In genomic region chr3:89911207-89911606, GRCm38 (mm10) we compare ENCODE assay signal across 11 mouse cellular contexts. TPM values are rescaled to one million over a fixed set of nuclear protein-coding genes. Genes with fewer than 3 reads are reported as not detected.
DNase-seq lines count a peak whose midpoint lies in the region; TF ChIP-seq lines count a peak whose summit lies in the region.
"Had no signal": no experiment of that assay in that cellular context is flagged by ENCODE, and none has a peak within 500 bp of the region (broad histone marks: within the 10 kb centered on the region; RNA-seq: fewer than 3 reads in every experiment).

No protein-coding gene starts in this region.

- DNase-seq in gastrocnemius, adult 2 months: peak; percentile 47
- no peak for DNase-seq in gastrocnemius, adult 8-10 months (ENCODE audit: low spot score in 2 of 2)
- DNase-seq in right cerebral cortex, postnatal 10 days (ENCODE audit: low spot score in 2 of 2): peak; percentile 56 to 62
- DNase-seq in right cerebral cortex, postnatal 4 days: no peak
- DNase-seq in lung, postnatal 14 days: peak; percentile 42
- DNase-seq in telencephalon, adult 2 months (ENCODE audit: low read depth, low spot score): peak; percentile 46
- DNase-seq in adrenal gland, postnatal 10 days: no peak
- no peak for DNase-seq in urinary bladder, postnatal 14 days (ENCODE audit: low spot score)
- DNase-seq: cerebellum, adult 8-10 months had no signal

- peak overlapping the region; percentile 5; the same call in 1 of the 2 replicates for H3K4me3 ChIP-seq in gastrocnemius, adult 2 months
- H3K4me3 ChIP-seq: heart, embryonic 13.5 days; left cerebral cortex, adult 2 months had no signal

- intact Hi-C loops in gastrocnemius, adult 2 months (cut with DNase I): no loop called here

- H3K27ac ChIP-seq in gastrocnemius, adult 2 months: peak overlapping the region; percentile 95; the same call in 1 of the 2 replicates
- H3K27ac ChIP-seq: heart, embryonic 13.5 days; left cerebral cortex, adult 2 months had no signal

- no peak for TF ChIP-seq CTCF in gastrocnemius, adult 2 months (IDR thresholded peaks at IDR 0.05)

RNA-seq across cellular contexts. Expression of gene Il6ra, which starts 1.8 kb away (rescaled TPM):
- total RNA-seq in gastrocnemius, adult 2 months (2021): 1 to 10 TPM; 4.3 to 6.4 TPM
- total RNA-seq in gastrocnemius, adult 8-10 months (2022): 10 to 100 TPM in 1 of 4 experiments, 1 to 10 TPM in 3; 1.6 to 11.5 (median 2.8) TPM
- total RNA-seq in adrenal gland, postnatal 10 days (2021): 10 to 100 TPM in 1 of 2 experiments, 1 to 10 TPM in 1; 7.2 to 17.2 TPM

RNA-seq across cellular contexts. Expression of gene Atp8b2, which starts 52.1 kb away (rescaled TPM):
- total RNA-seq in gastrocnemius, adult 2 months (2021): 1 to 10 TPM; 6.0 to 9.8 TPM
- 1 to 10 TPM; 3.3 to 6.0 (median 4.3) TPM for total RNA-seq in gastrocnemius, adult 8-10 months (2022)
- 10 to 100 TPM; 44.3 to 52.3 TPM for total RNA-seq in adrenal gland, postnatal 10 days (2021)

Comparison
In these comparisons a context has a peak if more than half of its experiments do, and no peak if none do; other contexts are left out.
1. DNase-seq: peak in gastrocnemius, adult 2 months (single experiment), right cerebral cortex, postnatal 10 days (2 of 2), lung, postnatal 14 days (single experiment) and telencephalon, adult 2 months (single experiment); none in gastrocnemius, adult 8-10 months (0 of 2), right cerebral cortex, postnatal 4 days (single experiment), adrenal gland, postnatal 10 days (single experiment) and urinary bladder, postnatal 14 days (single experiment).
2. RNA of gene Atp8b2, which starts 52.1 kb away (total RNA-seq): 44.3 to 52.3 TPM in adrenal gland, postnatal 10 days; 6.0 to 9.8 TPM in gastrocnemius, adult 2 months and 3.3 to 6.0 TPM in gastrocnemius, adult 8-10 months; every median in the first group is over 4 times any median in the second.